Mouse (Mus musculus) CH12F3 (cell line): ENCODE measurements around the gene Olfr461.
"Not testable (repeated sequence)": the region's sequence is repeated elsewhere in the genome, so short reads cannot be mapped to it uniquely, and the experiment has no call there.

Experiments used
- in situ Hi-C: fragments of 300-500 bp; cut with MboI; formaldehyde crosslinking; loops from 2 replicates; pipeline ENCODE4 v1.14.3; 2020; ENCODE audit warnings: low sequenced_read_pairs

Olfr461 gene

DNA sequence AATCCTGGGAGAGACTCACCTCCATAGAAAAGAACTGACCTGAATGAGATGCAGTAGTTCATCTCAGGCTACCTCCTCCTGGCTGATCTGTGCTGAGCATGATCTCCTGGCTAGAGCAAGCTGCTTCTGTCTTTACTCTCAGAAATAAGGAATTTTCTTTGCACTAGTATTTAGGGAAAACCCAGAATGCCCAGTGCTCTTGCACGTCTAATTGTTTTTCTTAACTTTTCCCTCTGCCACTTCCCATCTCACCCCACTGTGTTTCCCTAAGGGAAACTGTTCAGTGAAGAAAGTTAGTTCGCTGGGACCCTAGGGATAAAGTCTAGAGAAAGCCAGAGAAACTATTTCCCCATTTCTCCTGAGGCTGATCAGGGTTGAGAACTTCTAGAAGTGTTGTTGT lies at the start of gene Olfr461:
Gene Olfr461, minus strand, starts transcription at position 101 of the 400 bp plus-strand sequence.
- in situ Hi-C loops: no loop called here

DNA sequence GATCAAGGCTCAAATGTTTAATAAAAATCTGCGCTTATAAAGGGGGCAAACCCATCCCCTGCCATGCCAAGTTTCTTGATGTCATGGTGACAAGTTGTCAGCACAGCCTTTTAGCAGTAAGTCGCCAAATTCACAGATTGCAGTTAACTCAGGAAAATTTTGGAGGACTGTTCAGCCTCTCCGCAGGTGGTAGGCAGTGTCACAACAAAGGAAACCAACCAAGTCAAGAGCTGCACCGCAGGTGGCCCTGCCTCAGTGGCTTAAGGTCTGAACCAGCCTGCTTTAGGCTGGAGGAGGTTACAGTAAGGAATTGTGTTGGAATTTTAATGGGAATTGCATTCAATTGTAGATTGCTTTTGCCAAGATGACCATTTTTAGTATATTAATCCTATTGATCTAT lies 43.7 kb upstream of the Olfr461 start:
- in situ Hi-C loops: not testable (repeated sequence)

DNA sequence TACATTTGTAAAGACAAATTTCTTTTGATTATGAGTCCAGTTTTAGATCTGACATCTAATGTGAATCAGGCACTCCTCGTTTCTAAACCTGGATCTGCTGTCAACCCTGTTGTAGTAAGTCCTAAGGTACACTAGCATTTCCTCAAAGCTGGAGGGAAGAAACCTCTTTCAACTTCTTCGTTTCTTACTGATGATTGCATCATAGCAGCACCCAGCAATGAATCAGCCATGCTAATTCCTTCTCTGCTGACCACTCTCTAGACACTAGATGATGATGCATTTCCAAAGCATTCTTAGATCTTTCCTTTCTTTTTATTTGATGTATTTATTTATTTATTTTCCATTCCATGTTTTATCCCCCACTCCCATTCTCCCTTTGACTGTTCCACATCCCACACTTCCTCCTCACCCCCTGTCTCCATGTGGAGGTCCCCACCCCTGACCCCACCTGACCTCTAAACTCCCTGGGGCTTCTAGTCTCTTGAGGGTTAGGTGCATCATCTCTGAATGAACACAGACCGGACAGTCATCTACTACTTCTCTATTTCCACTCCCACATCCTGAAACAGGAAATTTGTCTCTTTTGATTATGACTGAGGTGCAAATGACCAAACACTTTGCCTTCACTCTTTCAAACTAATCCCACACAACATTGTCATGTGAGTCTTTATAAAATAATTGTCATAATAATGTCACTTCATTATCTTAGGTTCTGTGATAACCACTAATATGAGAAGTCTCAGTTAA lies 40.1 kb upstream of the Olfr461 start:
- in situ Hi-C loops: no loop called here

DNA sequence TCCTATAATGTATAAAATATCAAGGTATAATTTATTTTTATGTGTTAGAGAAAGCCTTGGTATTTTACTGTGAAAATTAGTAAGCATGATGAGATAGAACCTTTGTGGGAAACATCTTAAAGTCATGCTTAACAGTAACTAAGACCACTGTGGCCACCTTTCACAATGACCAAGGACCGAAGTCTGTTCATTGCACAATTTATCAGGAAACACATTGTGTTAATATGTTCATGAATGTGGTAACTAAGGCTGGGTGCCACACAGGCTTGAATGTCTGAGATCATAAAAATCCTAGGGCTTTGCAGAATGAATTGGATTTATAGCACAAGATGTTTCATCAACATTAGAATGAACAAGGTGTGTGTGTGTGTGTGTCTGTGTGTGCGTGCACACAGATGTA lies 33.5 kb upstream of the Olfr461 start:
- in situ Hi-C loops: no loop called here

DNA sequence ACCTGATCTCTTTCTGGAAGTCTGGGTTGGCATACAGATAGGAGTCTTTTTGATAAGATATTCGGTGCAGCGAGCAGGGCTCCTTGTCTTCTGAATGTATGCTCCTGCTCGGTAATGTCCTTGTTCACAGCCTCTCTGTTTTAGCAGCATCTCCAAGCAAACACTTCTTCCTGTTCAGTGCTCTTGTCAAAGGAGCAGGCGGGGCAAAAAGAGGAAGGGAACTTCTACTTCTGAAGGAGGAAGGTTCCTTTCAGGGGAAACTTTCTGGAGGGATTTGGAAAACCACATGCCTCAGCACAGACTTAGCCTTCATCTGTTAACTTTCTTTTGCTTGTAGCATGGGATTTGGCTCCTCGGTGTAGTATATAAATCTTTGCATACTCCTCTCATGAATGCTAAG lies 30.8 kb upstream of the Olfr461 start, which contains the start of gene Clec5a:
Gene Clec5a, minus strand, starts transcription at position 177 of the 400 bp plus-strand sequence.
- in situ Hi-C loops: no loop called here

DNA sequence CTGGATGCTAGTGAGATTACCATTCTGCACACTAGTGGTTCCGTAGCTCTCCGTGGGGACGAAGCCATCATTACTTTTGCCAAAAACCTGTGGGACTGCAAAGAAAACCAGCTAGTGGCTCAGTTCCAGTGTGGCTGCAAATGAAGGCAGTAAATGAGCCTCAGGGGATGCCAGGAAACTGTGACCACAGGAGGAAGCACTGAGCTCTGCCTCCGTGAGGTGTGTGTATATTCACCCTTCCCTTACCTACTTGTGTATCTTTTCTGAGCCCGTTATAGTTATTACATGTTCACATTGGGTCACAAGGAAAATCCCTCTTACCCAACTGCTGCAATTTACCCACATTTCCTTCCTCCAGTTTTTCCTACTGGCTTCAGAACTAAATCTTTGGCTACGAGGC lies 29.5 kb upstream of the Olfr461 start:
- in situ Hi-C loops: no loop called here

DNA sequence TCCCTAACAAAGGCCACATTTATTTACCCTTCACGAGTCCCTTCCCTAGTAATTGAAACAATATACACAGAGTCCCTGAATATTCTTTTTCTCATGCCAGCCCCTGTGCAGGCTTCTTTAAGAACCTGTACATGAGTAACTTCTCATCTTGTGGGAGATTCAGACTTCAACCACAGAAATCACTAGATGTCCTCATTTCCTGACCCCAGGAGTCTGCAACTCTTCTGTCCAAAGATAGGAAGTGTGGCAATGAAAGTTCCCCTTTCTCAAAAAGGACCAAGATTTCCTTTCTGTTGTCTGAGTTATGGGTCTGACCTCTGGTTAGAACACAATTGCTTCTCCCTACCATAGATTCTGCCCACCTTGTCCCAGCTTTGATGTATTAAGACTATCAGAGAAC lies 21.5 kb upstream of the Olfr461 start:
- in situ Hi-C loops: no loop called here

DNA sequence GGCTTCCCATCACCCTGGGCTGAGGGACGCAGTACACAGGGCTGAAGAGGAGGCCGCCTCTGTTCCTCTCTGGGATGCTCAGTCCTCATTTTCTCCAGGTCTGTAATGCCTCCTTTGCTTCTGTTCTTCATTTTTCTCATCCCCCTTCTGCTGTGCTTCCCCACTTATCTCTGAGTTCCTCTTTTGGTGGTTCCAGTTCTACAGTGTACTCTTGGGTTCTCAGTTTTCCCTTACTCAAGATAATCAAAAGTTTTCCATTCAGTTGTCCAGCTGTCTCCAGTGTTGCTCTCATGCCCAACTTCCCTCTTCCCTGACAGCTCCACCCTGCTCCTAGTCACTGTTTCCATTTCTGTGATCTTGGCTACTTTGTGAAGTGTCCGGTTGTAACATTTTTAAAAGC lies 18.8 kb upstream of the Olfr461 start:
- in situ Hi-C loops: no loop called here

DNA sequence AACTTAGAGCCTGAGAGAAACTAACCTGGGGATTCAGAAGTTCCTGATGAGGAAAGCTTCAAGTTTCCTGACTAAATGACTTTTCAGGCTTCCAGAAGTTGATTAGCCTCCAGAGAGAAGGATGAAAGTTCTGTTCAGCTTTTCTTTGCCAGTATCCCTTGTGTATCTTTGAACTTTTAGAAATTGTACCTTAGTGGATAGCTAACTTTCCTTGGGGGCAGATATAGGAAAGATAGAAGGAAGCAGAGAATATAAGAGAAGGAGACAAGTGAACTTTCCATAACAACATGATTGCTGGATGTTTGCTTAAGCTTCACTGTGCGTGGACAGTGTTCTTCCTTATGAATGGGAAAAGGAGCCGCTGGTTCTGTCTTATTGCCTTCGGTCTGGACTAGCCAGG lies 14.3 kb upstream of the Olfr461 start, which contains the start of gene Olfr460:
Gene Olfr460, plus strand, starts transcription at position 301 of the 400 bp plus-strand sequence.
- in situ Hi-C loops: no loop called here

DNA sequence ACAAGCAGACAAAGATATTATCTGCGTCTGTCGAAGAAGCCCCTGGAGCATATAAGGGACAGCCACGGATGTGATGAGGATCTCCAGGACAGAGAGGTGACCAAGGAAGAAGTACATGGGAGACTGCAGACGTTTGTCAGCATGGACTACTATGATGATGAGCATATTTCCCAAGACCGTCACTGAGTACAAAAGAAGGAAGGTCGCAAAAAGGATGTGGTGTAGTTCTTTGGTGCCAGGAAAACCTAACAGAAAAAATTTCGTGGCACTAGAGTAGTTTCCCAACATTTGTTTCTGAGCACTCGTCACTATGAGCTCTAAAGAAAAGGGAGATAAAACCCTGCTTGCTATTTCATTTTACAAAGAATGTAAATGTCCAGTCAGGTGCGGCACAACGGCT lies 10.2 kb downstream of the Olfr461 start:
- in situ Hi-C loops: no loop called here

DNA sequence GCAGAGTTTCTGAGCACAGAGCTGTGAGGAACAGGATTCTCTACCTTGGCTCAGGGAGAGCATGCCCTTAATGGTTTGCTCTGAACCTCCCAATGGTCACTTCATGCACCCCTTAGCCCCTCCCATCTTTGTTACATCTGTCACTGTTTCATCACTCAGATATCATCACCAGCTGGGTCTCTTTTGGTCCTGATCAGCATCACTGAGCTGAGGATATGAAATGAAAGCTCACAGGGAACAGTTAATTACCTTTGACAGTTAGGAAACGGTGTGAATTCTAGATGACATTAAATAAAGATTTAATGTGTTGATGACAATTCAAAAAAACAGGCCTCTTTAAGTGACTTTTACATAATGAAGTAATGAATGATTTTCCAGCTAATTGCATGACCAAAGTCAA lies 35.4 kb downstream of the Olfr461 start, which contains the start of gene Prss37:
Gene Prss37, minus strand, starts transcription at position 101 of the 400 bp plus-strand sequence.
- in situ Hi-C loops: no loop called here

DNA sequence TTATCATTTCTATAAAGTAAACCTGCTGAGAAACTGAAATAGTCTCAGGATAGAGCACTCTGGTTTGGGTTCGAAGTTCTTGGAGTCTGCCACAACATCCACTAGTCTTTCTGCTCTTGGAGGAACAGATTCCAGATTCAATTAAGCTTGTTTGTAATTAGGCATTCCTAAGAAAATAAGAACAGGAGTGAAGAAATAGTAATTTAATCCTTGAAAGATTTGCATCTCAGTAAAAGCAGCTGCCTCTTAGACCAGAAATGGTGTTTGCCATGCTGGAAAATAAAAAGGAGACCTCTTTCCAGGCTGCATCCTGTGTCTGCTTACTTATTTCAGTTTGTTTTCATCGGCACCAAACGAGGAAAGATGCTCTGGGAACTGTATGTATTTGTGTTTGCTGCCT lies 61.6 kb downstream of the Olfr461 start, which contains the start of gene Tas2r108:
Gene Tas2r108, plus strand, starts transcription at position 301 of the 400 bp plus-strand sequence.
- in situ Hi-C loops: no loop called here
